Mouse (Mus musculus) adrenal gland, postnatal 36 days (tissue): ENCODE data around the gene Gvin1. TPM values are rescaled to one million over a fixed set of nuclear protein-coding genes. Genes with fewer than 3 reads are reported as not detected.
"Not testable (repeated sequence)": the region's sequence is repeated elsewhere in the genome, so short reads cannot be mapped to it uniquely, and the experiment has no call there.

Source experiments
- DNase-seq, 2 experiments: peaks; one replicate each; pipeline ENCODE4 v3.0.0; 2021; ENCODE audit warnings: mixed read lengths in 1 of 2
- long read RNA-seq, 2 experiments: library from polyadenylated mRNA; stranded (forward); transcript quantifications; one replicate each; pipeline ENCODE4 v2.0.0; 2021; ENCODE audit warnings: borderline sequencing depth in 2 of 2
- total RNA-seq, 2 experiments: library from RNA; stranded (reverse); gene quantifications; 2 replicates each; pipeline ENCODE4 v1.2.3; 2021

The Gvin1 gene
- total RNA-seq = 1 to 10 TPM; 5.0 to 8.7 TPM
- long read RNA-seq, experiment 1 = 0 reads
- long read RNA-seq, experiment 2 = 0 reads

DNA sequence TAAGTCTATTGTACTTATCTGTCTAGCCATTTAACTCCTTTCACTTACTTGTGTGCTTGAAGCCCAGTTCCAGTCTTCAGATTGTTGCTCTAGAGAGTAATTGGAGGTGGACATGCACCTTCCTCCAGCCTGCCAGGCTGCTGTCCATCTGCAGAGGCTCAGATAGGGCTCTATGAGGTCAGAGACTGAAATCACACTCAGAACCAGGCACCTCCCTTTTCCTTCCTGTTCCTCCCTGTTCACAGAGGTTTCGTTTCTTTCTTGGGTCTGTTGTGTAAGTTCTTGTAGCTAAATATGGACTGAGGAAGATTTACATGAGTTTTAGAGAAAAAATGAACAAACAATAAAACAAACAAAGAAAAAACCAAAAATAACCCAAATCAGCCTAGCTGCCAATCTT, at the start of gene Gvin1:
Gvin1 (minus strand) TSS at position 150 of the 400 bp plus-strand sequence.
- DNase-seq = not testable (repeated sequence)

- DNase-seq = no peak
Measured at GRCm38 (mm10) chr7:106251844-106252517, 36.9 kb upstream of the Gvin1 start.

DNA sequence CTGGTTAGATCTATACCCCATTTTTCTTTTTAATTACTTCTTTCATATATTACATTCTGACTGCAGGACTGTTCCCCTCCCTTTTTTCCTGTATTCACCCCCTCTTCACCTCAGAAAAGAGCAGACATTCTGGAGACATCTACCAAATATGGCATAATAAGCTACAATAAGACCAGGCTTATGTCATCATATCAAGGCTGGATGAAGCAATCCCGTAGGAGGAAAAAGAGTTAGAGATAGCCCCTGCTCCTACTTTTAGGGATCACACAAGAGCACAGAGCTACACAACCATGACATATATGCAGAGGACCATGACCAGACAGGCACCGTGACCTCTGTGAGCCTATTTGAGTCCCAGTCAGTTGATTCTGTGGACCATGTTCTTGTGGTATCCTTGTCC, 33.8 kb upstream of the Gvin1 start:
- DNase-seq = no peak

- no peak for DNase-seq
Measured at GRCm38 (mm10) chr7:106248245-106248644, 33.1 kb upstream of the Gvin1 start.

DNA sequence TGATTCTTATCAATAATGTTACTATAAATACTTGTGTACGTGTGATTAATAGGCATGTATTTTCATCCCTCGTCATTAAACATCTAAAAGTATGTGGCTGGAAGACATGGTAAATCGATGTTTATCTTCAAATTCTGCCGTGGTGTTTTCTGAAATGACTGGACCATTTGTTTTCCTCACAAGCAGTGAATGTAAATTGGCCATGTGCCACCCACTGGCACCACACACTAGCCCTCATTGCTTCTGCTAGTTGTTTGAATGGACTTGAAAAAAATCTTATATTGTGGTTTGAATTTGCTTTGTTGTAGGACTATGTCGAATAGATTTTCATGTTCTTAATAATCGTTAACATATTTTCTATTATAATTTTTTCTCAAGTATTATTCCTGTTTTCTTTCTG, 30.5 kb upstream of the Gvin1 start:
- DNase-seq = no peak

DNA sequence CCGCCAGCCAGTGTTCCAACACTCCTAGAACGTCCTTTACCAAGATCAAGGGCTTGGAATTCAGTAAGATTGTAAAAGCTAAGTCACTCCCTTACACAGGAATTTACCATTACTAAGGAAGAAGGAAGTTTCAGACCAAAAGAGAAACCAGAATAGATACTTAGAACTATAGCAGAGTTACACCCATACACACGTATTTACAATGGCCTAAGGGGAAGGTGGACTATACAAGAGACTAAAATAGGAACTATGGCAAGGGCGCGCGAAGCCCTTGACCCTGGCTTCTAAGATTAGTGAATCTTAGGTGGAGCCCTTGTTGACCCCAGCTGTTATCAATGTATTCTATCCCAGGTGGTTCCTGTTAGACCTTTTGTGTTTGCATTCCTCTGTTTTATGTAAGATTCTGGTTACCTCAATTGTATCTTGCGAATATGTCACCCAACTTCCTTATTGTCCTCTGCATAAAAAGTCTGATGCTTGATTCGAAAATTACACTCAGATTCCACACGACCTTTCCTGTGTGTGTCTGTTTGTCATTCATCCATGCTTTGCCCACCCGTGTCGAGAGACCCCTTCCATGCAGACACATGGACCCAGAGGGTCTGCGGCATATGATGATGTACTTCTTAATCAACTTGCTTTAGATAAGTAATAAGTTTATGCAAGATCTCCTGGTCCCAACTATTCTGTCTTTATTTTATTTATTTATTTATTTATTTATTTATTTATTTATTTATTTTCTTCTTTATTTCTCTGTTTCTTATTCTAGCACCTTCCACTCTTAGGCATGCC, 25.6 kb upstream of the Gvin1 start:
- DNase-seq = not testable (repeated sequence)

DNA sequence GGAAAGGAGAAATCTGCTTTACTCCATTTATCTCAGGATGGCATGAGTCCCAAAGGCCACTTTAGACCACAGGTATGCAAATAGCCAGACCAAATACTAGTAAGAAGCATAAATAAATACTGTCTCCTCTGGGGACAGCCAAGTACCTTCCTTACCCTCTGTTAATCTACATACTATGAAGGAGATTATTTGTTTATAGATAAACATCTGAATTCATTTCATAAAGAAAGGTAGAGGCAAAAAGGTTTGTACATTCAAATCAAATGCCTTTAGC, 22.0 kb upstream of the Gvin1 start:
- DNase-seq = no peak

DNA sequence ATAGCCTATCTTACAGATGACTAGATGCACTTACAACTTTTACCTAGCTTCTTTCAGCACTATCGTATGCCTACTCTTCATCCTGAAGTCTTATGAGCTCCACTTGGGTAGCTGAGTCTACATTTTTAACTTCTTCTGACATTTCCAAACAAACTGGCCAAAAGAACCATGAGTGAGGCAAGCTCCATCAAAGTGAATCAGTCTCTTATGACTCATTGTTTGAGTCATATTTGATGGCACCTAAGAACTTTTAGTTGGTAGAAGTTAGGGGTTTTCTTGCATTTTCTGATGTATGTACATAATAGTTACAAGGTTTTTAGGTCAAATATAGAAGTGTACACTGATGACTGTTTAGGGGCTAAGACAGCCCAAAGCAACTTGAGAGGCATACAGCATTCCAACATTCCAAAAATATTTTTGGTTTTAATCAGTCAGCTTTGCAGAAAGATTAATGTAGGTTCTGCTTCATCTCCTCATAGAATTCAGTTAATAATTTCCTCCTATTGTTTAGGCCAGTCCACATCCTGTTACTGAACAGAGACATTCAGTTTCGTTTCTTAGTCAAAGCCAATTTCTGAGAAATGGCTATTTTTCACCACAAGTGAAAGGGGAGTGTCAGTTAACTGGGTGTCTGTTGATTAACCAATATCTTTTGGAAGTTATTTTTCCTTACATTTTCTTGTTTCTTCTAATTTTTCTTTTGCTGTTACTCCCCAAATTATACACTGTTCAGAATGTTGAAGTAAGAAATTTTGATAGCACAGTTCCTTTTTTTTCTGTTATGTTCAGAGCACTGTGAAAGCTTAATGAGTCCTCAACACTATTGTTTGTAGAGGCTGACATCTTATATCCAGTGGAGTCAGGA, 21.4 kb upstream of the Gvin1 start:
- no peak for DNase-seq

- DNase-seq = no peak
Measured at GRCm38 (mm10) chr7:106235596-106235995, 20.5 kb upstream of the Gvin1 start.

DNA sequence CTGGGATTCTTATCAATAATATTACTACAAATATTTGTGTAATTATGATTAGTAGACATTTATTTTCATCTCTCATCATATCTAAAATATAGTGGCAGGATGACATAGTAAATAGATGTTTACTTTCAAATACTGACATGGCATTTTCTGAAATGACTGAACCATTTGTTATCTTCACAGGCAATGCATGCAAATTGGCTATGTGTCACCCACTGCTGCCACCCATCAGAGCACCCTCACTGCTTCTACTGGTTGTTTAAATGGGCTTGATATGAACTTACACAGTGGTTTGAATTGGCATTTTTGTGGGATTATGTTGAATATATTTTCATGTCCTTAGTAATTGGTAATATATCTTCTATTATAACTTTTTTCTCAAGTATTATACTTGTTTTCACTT, 784 bp upstream of the Gvin1 start:
- DNase-seq = not testable (repeated sequence)

- DNase-seq = not testable (repeated sequence)
Measured at GRCm38 (mm10) chr7:106213770-106214169, 1.4 kb downstream of the Gvin1 start.

DNA sequence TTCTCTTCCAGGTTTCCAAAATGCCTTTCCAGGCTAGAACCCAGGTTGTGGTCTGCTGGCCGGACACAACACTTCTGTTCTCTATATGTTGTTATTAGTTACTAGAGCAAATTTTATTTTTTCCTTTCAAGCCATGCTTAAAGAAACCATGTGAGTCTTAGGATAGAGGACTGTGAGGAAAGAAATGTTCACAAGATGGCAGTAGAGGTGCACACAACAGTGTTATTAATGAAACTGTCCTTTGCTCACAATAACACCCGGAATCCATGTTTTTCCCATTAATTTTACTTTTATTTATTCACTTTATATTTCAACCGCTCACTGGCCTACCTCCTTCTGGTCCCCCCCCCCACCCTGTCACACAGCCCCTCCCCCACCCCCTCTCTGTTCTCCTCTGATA, 8.5 kb downstream of the Gvin1 start:
- DNase-seq = not testable (repeated sequence)

GRCm38 (mm10) chr7:106177065-106177464, 38.1 kb downstream of the Gvin1 start:
- not testable (repeated sequence) for DNase-seq

GRCm38 (mm10) chr7:106145013-106145754, 69.9 kb downstream of the Gvin1 start:
- DNase-seq = not testable (repeated sequence)

GRCm38 (mm10) chr7:106141128-106141895, 73.8 kb downstream of the Gvin1 start:
- DNase-seq = not testable (repeated sequence)

- not testable (repeated sequence) for DNase-seq
Measured at GRCm38 (mm10) chr7:106117090-106117948, 97.8 kb downstream of the Gvin1 start.
